Mouse (Mus musculus) T-helper 1 cell (primary cell): ENCODE results near the gene Camk1g.

Source experiments
- in situ Hi-C: fragments of 300-600 bp; cut with MboI, MseI; formaldehyde crosslinking; loops from one replicate; pipeline ENCODE4 v1.15.1; 2025; ENCODE audit warnings: high pct_unique_total_duplicates

Camk1g gene

DNA sequence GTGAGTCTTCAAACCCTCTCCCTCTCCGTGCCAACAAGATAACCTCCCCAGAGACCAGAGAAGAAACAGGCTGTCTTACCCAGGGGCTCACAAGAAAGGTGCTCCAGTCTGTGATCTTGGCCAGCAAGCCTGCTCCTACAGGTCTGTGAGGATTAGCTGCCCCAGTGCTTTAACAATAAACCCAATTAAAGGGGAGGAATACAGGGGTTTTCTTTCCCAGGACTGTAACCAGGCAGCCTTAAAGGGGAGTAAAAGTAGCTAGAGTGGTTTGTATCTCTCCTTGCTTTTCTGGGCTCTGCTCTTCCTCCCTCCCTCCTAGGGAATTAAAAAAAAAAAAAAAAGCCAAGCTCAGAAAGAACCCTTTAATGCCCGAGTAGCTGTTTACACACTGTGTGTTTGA is at the start of gene Camk1g:
Gene Camk1g (minus strand): TSS at position 203 of the 400 bp plus-strand sequence.
- in situ Hi-C loops: no loop called here

DNA sequence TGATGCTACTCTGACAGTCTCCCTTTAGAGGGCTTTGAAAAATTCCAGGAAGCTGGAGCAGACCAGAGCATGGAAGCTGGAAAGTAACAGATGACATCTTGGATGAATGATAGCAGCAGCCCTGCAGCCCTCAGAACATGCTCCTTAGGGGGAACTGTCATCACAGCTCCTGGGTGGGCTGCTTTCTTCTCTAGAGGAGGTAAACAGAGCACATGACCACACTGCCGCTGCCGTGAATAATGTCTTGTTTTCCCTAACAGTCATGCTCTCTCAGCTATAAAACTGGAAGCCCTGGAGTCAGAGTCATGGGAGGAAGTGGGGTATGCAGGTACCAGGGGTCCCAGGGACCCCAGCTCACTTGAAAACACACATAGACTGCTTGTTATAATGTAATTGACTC is 49.1 kb upstream of the Camk1g start:
- in situ Hi-C loops: no loop called here

DNA sequence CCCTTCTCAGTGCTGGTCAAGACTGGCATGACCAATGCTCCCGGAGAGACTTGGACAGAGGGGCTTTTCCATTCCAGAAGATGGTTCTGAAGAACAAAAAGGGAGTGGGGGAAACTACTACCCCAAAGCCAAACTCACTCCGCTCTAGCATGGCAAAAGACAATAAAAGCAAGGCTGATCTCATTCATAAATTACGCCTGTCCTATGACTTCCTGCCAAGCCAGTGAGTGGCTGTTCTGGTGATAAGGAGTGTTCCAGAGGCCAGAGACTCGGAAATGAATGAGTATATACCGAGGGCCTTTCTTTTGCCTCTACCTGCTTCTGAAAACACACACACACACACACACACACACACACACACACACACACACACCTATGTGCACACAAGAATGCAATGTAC is 48.6 kb upstream of the Camk1g start:
- in situ Hi-C loops: no loop called here

DNA sequence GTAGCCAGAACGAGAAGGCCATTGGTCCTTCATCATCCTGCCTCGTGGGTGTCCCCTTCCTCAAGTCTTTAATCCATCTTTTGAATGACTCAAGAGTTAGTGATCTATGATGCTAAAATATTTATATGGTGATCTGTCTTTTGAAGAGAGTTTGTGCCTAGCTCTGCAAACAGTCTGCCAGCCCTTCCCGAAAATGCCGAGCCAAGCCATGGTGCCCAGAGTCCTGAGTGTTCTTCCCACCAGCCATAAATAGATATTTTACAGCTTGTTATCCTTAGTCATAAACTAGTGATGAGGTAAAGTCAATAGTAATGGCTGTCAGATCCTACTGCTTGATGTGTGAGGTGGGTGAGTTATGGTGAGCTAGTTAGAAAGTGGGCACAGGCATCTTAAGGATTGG is 44.0 kb upstream of the Camk1g start:
- in situ Hi-C loops: no loop called here

DNA sequence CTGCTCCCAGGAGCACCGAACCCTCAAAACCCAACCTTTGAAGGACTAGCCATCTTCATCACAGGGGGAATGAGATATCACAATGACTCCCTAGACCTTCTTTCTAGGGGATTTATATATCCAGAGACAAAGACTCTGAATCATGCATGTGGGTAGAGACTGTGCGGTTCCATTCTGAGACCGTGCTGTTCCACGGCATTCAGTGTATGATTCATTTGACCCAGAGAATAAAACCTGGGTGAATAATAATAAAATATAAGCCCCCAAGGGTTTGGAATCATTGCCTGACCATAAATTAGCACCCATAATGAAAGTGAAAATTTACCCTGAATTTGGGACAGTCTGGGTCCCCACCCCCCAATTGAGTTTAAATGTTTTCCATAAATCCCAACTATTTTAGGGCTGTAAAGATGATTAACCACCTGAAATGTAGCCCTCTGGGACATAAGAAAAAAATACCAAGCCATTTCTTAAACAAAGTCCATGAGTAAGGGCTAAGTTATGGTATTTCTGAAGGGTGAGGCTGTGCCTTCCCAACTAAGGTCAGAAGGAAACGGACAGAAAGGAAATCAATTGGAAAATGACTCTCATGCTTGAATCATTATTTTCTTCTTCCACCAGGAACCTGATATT is 43.4 kb upstream of the Camk1g start:
- in situ Hi-C loops: no loop called here

DNA sequence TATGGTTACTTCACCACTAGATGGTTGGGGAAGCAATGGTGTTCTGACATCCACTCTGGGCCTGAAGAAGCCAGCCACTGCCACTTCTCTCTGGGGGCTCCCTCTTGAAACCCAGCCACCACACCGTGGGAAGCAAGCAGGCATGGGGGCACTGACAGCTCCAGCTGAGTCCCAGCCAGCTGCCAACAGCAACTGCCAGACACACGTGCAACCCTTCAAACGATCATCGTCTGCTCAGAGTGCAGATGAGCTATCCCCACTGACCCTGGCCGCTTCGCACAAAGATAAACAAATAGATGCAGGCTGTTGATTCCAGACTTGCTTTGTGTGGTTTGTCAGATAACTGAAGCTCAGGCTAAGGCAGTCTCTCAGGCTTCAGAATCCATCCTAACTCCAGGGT is 37.4 kb upstream of the Camk1g start:
- in situ Hi-C loops: loop anchor here (10.0 kb wide), 1 partner anchor 1643 kb away; no protein-coding TSS in a partner anchor

DNA sequence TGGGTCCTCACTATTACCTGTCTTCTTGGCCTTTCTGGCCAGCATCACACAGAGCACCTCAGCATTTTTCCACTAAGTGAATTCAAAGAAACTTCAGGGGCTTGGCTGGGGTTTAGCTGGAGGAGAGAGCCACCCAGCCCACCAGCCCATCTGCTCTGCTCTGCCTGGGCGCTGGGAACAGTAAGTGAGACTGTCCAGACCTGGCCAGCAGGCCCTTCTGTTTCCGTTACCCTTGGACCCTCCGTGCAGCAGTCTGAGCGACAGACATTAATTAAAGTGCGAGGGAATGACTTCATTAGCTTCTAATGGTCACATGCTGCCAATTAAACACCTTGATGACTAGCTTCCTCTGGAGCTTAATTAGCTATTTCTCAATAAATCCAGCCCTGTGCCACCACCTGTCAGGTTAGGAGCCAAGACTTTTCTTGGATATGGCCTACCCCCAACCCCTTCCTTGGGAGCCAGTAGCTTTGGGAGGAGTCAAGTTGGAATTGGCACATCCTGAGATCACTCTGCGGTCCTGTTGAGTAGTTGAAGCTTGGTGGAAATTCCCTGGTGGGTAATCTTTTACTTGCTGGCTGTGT is 36.1 kb upstream of the Camk1g start:
- in situ Hi-C loops: loop anchor here (10.0 kb wide), 1 partner anchor 1641 kb away; no protein-coding TSS in a partner anchor

DNA sequence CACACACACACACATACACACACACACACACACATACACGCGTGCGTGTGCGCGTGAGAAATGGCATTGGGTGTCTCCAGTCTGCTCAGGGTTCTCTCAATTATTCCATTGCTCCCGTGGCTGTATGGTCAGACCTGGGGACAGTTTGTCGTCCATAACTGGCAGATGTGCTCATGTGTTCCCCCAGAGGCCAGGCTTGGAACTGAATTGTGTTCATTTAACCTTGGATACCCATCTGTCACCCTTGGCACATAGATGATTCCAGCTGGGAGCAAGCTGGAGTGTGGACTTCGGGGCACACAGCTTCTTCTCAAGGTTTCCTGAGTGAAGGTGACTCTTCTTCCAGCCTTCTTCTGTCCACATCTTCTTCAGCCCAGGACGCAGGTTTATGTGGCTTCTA is 31.6 kb upstream of the Camk1g start:
- in situ Hi-C loops: loop anchor here (10.0 kb wide), 1 partner anchor 1637 kb away; no protein-coding TSS in a partner anchor

DNA sequence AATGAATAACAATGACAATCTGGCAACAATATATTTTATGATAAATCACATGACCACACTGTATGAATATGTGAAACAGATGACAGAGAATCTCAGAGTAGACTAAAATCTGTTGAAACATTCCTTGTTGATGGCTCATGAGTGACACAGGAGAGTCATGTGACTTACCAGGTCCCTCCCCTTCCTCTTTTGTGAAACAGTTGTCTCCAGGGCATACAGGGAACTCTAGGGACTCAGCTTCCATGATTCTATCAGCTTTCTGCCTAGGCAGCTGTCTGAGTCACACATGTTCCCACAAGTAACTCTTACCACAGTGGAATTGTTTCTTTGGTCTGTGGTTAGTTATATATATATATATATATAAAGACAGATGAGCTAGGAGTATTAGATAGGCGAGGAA is 30.2 kb upstream of the Camk1g start:
- in situ Hi-C loops: loop anchor here (10.0 kb wide), 1 partner anchor 1636 kb away; no protein-coding TSS in a partner anchor

DNA sequence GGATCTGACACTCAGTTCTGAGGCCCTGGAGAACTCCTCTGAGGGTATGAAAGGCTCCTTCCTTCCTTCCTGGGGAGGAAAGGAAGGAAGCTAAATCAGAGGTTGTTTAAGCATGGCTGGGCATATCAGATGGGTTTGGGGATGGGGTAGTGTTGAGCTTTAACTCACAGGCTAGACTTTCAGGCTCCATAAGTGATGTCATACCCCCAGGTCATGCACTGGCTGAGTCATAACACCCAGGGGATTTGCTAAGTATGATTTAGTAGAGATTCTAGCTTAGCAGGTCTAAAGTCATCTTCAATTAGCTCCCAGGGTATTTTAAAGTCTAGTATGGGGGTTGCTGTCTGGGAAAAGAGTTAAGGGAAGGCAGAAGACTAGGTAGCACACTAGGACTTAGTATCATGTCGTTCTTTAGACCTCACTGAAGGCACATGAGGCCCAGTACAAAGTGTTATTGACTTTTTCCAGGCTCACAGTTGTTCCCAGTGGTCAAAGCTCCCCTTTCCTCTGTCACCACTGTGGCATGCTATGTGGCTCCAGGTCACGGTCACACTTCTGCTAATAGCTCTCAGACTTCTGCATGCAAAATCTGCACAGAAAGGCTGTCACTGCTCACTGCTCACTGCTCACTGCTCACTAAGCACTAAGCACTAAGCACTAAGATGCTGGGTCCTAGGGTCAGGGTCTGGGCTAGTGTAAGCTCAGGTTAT is 28.8 kb upstream of the Camk1g start:
- in situ Hi-C loops: no loop called here

DNA sequence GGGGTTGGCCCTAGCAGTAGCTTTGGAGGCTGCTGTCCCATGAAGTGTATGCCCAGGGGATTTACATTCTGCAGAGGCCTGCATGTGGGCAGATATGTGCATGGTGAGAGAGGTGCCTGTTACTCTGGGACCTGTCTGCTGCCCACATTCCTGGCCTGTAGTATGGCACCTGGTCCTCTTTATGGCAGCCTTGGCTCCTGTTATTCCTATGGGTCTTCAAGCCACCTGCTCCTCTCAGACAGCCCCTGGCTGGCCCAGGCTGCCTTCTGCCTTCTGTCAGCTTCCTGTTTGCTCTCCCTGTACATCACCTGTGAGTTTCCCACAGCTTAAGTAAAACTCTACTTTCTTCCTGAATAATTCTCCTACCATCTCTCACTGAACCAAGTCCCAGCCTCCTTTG is 27.0 kb upstream of the Camk1g start:
- in situ Hi-C loops: no loop called here

DNA sequence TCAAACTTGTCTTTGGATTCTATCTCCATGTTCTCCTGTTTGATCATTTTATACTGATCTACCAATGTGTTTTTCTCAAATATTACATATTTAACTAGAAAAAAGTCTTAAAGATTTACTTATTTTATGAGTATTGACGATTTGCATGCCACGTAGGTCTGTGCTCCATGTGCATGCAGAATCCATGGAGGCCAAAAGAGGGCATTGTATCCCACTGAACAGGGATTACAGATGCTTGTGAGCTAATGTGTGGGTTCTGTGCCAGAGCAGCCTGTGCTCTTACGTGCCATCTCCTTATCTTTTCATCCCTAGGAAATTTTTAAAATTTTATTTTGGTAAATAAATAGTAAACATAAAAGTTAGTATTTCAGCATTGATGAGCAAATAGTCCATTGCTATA is 22.2 kb upstream of the Camk1g start:
- in situ Hi-C loops: no loop called here

DNA sequence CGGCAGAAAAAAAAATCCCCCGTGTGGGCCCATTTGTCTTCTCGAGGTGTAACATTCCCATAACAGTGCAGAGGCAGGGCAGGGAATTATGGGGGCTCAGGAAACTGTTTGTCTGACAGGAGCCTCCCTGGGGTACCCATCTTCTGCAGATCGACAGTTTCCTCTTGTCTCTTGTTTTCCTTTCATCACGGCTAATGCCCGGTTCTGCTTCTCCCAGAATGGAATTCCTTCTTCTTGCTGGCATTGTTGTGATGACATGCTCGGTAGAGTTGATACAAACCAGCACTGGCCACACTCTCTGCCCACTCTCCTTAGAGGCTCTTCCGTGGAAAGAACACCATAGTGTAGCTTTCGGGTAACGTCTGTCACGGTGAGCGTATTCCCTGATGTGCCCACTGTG is 19.9 kb upstream of the Camk1g start:
- in situ Hi-C loops: no loop called here

DNA sequence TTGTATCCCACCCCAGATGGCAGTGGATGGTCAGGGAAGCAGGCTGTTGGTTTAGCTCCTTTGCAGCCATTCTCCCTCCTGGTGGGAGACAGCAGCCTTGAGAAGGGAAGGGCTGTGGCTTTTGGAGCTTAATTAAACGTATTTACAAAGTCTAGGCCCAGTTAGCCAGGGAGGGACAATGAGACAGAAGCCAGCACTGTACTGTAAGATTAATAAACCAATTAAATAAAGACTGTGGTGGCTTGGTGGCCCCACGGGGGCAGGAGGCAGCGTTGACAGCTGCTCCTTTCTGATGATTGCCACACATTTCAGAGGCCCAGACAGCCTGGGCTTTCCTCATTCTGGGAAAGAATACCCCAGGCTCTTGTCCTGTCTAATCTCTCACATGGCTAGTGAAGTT is 19.4 kb upstream of the Camk1g start:
- in situ Hi-C loops: no loop called here

DNA sequence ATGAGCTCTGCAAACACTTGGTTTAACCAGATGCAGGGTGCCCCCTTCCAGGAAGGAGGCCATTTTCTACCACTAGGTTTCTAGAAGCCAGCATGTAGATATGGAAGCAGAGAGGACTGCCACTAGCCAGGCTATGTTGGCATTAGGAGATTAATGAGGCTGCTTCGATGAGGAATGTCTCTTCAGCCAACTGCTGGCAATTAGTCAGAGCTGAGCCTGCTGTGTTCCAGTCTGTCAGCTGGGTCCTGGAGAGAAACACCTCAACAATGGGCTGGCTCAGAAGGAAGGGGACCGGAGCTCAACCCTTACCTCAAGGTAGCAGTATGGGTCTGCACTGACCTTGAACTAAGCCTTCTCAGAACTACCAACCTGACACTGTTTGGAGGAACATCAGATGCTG is 17.1 kb upstream of the Camk1g start:
- in situ Hi-C loops: no loop called here

DNA sequence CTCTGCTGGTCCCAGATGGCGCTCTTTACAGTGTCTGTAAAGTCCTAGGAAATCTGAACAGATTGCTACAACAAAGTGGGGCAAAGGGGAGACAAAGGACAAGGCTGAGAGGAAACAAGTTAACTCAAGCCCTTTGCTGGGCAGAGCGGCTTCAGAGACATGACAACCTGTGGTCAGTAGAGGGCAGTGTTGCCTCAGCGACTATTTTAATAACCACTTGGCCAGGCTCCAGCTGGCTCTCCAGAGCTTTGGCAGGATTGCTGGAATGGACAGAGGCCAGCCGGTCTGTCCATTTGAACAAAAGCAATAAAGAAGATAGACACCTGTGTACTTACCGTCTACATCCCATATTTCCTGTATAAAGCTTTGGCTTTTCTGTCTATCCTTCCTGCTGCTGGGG is 16.0 kb upstream of the Camk1g start:
- in situ Hi-C loops: no loop called here

DNA sequence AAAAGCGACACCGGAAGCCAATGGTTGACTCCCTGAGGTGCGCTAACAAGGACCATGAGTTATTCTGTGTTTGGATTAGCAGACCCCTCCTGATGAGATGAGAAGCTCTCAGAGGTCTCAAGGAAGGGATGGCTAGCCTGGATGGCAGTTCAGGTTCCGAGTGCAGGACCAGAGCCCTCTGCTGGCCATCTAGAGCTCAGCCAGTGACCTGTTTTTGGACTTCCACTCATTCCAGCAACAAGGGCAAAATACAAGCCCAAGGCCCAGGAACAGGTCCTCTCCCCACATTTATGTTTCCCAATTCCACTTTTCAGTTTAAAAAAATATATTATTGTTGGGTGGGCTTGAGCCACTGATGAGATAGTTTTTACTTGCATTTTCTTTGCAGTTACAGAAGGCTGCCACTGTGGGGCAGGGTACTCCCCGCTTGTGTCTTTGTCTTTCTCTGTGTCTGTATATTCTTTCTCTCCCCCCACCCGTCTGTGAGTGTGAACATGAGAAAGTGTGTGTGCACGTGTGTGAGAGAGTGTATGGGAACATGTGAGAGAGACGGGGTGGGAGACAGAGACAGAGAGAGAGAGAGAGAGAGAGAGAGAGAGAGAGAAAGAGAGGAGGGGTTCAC is 12.9 kb upstream of the Camk1g start:
- in situ Hi-C loops: no loop called here

DNA sequence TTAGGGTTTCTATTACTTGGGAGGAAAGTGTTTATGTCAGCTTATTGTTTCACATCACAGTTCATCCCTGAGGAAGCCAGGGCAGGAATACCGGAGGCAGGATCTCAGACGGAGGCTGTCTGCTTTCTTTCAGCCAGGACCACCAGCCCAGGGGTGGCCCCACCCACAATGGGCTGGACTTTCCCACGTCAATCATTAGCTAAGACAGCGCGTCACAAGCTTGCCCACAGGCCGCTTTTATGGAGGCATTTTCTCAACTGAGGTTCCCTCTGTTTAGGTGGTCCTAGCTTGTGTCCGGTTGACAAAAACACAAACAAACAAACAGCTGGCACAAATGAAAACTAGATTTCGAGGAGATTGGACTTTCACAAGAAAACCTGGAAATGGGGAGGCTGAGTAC is 12.3 kb upstream of the Camk1g start:
- in situ Hi-C loops: no loop called here

DNA sequence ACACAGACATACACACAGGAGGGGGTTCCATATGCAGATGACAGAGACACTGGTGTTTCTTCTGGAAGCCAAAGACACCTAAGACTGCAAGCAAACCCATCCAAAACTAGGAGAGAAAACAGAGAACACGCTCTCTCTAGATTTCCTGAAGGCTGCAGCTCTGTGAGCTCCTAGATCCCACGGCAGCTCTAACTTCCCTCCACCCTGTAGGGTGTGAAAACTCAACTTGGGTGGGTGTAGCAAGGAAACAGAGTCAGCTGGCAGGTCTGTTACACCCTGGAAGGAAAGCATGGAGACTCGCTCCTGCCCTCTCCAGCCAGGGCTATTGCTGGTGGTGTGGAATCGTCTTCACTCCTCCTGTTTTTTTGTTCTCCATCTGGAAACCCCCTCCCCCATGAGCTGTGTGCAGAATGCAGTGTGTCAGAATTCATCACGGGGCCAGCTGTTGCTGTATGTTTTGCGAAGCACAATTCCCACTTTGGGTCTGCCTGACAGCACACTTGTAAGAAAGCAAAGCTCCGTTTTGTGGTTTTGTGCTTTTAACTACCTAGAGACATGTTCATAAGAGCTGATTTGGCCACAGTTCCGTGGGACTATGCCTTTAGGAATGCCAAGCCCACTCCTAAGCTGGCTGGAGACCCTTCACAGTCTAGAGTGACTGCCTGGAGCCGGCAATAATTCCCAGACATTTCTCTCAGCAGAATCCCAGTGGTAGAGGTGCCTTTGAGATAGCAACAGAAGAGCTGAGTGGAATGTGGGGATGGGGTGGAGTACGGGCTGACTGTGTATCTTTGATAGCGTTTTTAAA is 11.7 kb upstream of the Camk1g start:
- in situ Hi-C loops: no loop called here

DNA sequence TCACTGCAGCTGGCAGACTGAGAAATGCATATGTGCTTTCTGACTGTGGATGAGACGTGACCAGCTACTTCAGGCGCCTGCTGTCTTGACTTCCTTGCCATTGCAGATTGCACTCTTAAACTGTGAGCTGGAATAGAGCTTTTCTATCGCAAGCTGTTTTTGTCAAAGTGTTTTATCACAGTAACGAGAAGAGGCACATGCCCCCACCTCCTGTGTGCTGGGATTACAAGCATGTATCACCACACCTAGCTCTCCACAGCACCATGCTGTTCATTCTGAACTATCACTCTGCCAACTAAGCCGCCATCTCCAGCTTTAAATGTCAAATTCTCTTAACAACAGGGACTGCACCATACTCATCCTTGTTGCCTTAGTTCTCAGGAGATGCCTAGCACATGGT is 10.8 kb upstream of the Camk1g start:
- in situ Hi-C loops: no loop called here

DNA sequence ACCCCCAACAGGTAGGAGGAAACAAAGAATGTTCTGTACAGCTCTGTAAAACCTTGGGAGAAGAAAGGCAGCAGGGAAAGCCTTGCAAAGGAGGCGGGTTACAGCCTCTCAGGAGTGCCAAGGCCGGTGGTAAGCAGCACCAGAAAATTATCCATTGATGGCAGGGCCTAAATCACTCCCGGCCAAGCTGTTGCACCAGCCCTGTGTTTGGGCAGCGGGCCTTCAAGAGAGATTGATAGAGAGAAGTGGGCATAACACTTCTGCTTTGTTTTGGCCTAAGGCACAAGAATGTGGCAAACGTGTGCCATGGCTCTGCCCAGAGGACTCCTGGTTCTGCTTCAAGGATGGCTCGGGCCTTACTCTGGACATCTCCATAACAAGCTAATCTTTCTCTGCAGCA is 9.5 kb upstream of the Camk1g start:
- in situ Hi-C loops: loop anchor here (5.0 kb wide), 1 partner anchor 172 kb away; the partner anchor contains the start of gene Lamb3
